Mouse (Mus musculus): ENCODE results near the gene Rbm15.

The Rbm15 gene

GRCm38 (mm10) chr3:107276626-107277025, 56.8 kb downstream of the Rbm15 start:
- Histone ChIP-seq H3K36me3 (ENCODE audit: insufficient read depth, low read length) (peaks cover 5% of the 10 kb centered on the region), H3K27me3 (ENCODE audit: insufficient read depth, low read length) (peaks cover 5% of the 10 kb centered on the region; the same call in 1 of the 2 replicates), H3K4me1 (replicated peaks; ENCODE audit: low read depth, low read length) (peaks cover 18% of the 10 kb centered on the region), H3K4me3 (replicated peaks; ENCODE audit: low read length) (no peak overlapping the region), H3K9me3 (ENCODE audit: low read length) (no peaks in the 10 kb centered on the region)
- TF ChIP-seq POU5F1 (IDR thresholded peaks at IDR 0.05; ENCODE audit: borderline replicate concordance, low read length), result no peak
- TF ChIP-seq CTCF (conservative IDR thresholded peaks at IDR 0.05; ENCODE audit: low read length), result no peak
- no peak for TF ChIP-seq NANOG (IDR thresholded peaks at IDR 0.05; ENCODE audit: borderline replicate concordance, low read length)

GRCm38 (mm10) chr3:107275996-107276395, 57.5 kb downstream of the Rbm15 start:
- peaks cover 5% of the 10 kb centered on the region; the same call in 1 of the 2 replicates for H3K27me3 ChIP-seq (ENCODE audit: insufficient read depth, low read length)
- TF ChIP-seq POU5F1 (IDR thresholded peaks at IDR 0.05; ENCODE audit: borderline replicate concordance, low read length), result no peak
- no peak for TF ChIP-seq CTCF (conservative IDR thresholded peaks at IDR 0.05; ENCODE audit: low read length)
- no peak for TF ChIP-seq NANOG (IDR thresholded peaks at IDR 0.05; ENCODE audit: borderline replicate concordance, low read length)
- peaks cover 18% of the 10 kb centered on the region for H3K4me1 ChIP-seq (replicated peaks; ENCODE audit: low read depth, low read length)
- H3K9me3 ChIP-seq (ENCODE audit: low read length), result no peaks in the 10 kb centered on the region
- H3K4me3 ChIP-seq (replicated peaks; ENCODE audit: low read length), result no peak overlapping the region
- no peaks in the 10 kb centered on the region for H3K36me3 ChIP-seq (ENCODE audit: insufficient read depth, low read length)

Data from E14TG2a.4 (cell line).